Mouse (Mus musculus) lung, postnatal 0 days (tissue): ENCODE measurements around the gene Ankrd31.

ENCODE experiments used
- CTCF ChIP-seq: IDR thresholded peaks from 2 replicates; pipeline ENCODE4 v1.5.1; 2016; ENCODE audit warnings: antibody characterized with exemption, mild to moderate bottlenecking
- EP300 ChIP-seq: IDR thresholded peaks from 2 replicates; pipeline ENCODE4 v1.6.1; 2016; ENCODE audit warnings: antibody characterized with exemption, mild to moderate bottlenecking, control low read depth

- TF ChIP-seq CTCF: no peak
- no peak for TF ChIP-seq EP300
These were observed at the start of gene Ankrd31 for GRCm38 (mm10) chr13:96748109-96748845.
